Mouse (Mus musculus): ENCODE data around the gene Ndst4. TPM values are rescaled to one million over a fixed set of nuclear protein-coding genes. Genes with fewer than 3 reads are reported as not detected.

Ndst4 gene
- total RNA-seq, 2 experiments from 2014 or later: 15.3 to 16.7 TPM

DNA sequence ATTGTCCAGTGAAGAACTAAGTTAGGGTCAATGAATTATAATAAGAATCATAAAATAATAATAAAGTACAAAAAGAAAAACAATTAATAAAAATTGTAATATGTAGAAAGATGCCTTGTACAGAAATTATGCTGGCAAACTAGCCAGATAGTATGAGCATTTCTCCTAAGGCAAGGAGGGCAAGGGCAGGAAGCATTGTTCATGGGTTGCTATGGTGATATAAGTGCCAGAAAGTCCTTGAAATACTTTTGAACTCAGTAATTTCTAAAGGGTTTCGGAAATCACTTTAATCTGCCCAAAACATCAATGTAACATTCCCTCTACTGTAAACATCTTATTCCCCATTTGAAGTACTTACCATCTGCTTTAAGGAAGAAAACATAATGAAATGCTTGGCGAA, 319.1 kb downstream of the Ndst4 start:
- no peak for DNase-seq (ENCODE audit: low spot score in 2 of 2)

DNA sequence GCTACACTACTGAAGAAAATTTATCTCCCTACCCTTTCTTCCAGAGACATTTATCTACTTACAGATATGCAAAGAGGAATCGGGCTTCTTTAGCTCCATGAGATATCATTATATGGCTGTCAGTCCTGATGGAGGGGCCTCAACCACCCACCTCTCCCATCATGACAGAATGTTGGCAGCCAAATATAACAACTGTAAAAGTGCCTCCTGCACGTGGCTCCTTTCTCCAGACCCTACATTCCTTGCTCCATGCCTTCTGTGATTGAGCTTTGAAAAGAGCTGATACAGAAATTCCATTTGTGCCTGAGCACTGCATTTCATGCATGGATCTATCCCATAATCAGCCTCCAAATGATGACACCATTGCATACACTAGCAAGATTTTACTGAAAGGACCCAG, 331.1 kb downstream of the Ndst4 start:
- no peak for DNase-seq (ENCODE audit: low spot score in 2 of 2)

DNA sequence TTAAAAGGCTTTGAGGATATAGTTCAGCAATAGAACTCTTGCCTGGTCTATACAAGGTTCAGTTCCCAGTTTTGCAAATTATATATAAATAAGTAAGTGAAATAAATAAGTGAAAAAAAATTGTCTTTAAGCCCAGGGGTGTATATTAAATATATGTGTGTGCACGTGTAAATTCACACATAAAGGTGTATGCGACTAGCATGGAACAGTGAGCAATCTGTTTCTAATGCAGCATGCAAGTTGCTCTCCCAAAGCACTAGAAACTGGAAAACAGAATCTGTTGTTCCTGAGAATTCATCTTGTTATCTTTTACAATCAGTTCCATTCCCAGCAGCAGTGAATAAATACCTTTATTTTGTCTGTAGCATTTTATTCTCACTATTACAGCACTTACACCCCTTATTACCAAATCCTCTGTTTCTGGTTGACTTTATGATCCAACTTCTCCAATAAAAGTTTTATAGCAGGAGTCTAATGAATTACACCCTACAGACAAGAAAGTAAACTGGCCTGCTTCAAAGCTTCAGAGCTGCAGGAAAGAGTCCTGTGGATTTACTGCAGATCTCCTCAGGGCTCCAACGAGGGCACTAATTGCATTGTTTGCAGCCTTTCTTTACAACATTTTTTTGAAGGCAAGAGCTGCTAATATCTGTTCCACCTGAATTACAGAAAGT, 340.7 kb downstream of the Ndst4 start:
- DNase-seq (ENCODE audit: low spot score in 2 of 2): no peak

DNA sequence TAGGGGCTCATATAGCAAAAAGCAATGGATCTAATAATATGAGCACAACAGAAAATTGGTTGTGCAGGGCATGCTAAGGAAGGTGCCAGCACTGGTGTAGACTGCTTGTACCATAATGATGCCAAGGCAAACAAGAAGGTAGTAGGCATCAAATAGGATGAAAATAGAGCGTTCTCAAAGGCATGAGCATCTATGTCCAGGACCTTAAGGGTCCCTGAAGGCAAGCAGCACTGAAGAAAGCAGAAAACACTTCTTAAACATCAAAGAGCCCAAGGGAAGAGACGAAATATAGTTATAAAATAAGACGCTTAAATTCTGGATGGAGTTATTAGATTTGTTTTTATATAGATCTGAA, 341.2 kb downstream of the Ndst4 start:
- no peak for DNase-seq (ENCODE audit: low spot score in 2 of 2)

DNA sequence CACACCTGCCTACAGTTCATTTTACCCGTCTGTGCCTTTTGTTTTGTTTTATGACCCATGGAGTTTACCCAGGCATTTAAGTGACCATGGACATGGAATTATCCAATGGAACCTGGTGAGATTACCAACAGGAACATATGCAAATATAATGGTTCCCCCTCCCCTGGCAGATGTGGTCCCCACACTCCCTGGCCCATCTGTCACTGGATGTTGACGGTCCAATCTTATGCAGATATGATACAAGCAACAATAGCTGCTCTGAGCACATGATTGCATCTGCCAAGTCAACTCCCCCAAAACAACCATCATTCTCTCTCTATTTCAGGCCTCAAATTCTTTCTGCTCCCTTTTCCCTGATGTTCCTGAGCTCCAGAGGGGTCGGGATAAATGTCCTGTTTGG, 342.5 kb downstream of the Ndst4 start:
- no peak for DNase-seq (ENCODE audit: low spot score in 2 of 2)

DNA sequence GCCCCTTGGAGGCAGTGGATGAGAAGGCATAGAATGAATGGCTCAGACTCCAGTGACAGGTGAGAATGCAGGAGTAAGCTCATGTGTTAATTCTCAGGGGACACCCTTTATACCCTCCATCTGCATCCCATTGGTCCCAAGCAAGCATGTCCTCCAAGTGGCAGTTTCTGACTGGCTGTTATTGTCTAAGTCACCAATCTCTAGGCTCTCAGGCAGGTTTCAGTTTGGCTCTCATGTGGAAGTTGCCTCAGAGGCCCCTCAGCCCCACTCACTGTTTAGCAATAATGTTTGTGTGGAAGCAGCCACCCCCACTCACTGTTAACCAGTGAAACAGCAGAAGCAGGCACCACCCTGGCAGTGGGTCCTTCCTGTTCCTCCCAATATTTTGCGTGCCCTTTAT, 353.0 kb downstream of the Ndst4 start:
- no peak for DNase-seq (ENCODE audit: low spot score in 2 of 2)

DNA sequence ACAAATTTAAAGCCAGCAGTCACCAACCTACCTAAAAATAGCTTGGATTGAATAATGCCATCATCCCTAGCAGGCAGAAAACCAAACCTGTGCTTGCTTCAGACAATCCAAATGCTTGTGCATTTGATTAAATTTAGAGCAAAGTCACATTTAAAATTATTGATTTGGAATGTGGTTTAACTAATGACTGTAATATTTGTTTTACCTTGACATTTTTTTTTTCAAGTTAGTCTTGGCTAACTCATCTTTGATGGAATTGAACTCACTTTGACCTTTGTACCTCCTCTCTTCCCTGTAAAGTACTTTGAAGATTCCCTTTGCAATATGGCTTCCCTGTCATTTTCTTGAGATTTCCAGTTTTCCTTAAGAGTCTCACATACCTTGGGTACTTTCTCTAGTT, 356.8 kb downstream of the Ndst4 start:
- no peak for DNase-seq (ENCODE audit: low spot score in 2 of 2)
